Mouse (Mus musculus): ENCODE data around the gene Top3a. TPM values are rescaled to one million over a fixed set of nuclear protein-coding genes. Genes with fewer than 3 reads are reported as not detected.
A peak's percentile ranks its signal among the peaks of the same experiment; 100 is the strongest.

The Top3a gene
- polyA plus RNA-seq, 1 experiment from 2014 or later, result 11.5 TPM

DNA sequence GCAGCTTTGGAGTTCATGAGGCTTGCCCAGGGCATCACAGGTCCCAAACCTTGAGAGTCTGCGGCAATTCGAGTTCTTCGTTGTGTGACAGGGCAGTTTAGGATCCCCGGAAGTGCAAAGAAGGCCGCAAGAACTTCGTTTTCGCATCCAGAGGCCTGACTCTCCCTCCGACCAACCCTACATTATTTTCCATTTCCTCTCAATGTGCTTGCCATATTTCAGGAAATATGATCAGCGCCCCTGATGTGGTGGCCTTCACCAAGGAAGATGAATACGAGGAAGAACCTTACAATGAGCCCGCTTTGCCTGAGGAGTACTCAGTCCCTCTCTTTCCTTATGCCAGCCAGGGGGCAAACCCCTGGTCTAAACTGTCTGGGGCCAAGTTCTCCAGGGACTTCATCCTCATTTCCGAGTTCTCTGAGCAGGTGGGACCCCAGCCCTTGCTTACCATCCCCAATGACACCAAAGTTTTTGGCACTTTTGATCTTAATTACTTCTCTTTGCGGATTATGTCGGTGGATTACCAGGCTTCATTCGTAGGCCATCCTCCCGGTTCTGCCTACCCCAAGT, 721 bp upstream of the Top3a start:
- ATAC-seq, result no peak
- H3K36me3 ChIP-seq (ENCODE audit: control insufficient read depth, insufficient read depth), result peaks cover 2% of the 10 kb centered on the region; the same call in 1 of the 2 replicates
- no peaks in the 10 kb centered on the region for H3K27me3 ChIP-seq (replicated peaks; ENCODE audit: control insufficient read depth, insufficient read depth, low read length)
- WGBS, result 31% methylated on average over 16 of the region's 16 CpGs
- H3K4me2 ChIP-seq (ENCODE audit: low read length), result peak overlapping the region; percentile 71
- H3K27ac ChIP-seq (ENCODE audit: low read length), result peak overlapping the region; percentile 80
- peaks cover 70% of the 10 kb centered on the region for H3K4me1 ChIP-seq (replicated peaks; ENCODE audit: control insufficient read depth, insufficient read depth, low read length)
- H3K9ac ChIP-seq (replicated peaks; ENCODE audit: low read depth, low read length), result peak overlapping the region; percentile 76
- H3K4me3 ChIP-seq (replicated peaks; ENCODE audit: low read length), result peak overlapping the region; percentile 96
- no peaks in the 10 kb centered on the region for H3K9me3 ChIP-seq (ENCODE audit: control insufficient read depth, low read length)

DNA sequence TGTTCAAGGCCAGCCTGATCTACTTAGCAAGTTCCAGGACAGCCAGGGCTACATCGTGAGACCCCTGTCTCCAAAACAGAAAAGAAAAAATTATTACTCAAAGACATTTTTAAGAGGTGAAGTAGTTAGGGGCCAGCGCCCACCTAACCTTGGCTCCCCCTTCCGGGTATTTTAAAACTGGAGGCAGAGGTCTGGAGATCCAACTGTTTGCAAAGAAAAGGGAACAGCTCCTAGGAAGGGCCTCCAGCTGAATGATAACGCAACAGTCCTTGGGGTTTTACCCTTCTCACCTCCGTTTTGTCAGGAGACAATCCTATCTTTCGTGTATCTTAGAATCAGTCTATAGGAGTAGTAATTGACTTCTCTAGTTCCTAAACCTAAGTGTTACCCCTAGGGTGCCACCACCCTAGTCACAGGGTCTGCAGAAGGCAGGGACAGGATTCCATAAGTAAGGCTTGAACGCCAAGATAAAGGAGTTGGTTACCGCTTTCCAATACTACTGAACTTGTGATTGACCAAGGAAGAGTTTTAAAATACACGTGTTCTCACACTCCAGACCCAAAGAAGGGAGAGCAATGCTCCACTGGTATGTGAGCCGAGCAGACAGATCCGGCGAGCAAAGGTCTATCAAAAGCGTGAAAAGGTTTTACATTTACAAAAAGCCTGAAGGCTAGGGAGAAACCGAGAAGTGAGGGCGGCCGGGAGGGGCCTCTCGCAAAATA, 897 bp downstream of the Top3a start:
- peak overlapping the region; percentile 87 for H3K4me2 ChIP-seq (ENCODE audit: low read length)
- peaks cover 56% of the 10 kb centered on the region for H3K4me1 ChIP-seq (replicated peaks; ENCODE audit: control insufficient read depth, insufficient read depth, low read length)
- peak overlapping the region; percentile 96 for H3K4me3 ChIP-seq (replicated peaks; ENCODE audit: low read length)
- no peaks in the 10 kb centered on the region for H3K9me3 ChIP-seq (ENCODE audit: control insufficient read depth, low read length)
- no peak for ATAC-seq
- H3K27ac ChIP-seq (ENCODE audit: low read length), result peak overlapping the region; percentile 80; the same call in 1 of the 2 replicates
- H3K9ac ChIP-seq (replicated peaks; ENCODE audit: low read depth, low read length), result peak overlapping the region; percentile 76
- H3K36me3 ChIP-seq (ENCODE audit: control insufficient read depth, insufficient read depth), result peaks cover 2% of the 10 kb centered on the region; the same call in 1 of the 2 replicates
- no peaks in the 10 kb centered on the region for H3K27me3 ChIP-seq (replicated peaks; ENCODE audit: control insufficient read depth, insufficient read depth, low read length)
- WGBS, result 5% methylated on average over 17 of the region's 17 CpGs

DNA sequence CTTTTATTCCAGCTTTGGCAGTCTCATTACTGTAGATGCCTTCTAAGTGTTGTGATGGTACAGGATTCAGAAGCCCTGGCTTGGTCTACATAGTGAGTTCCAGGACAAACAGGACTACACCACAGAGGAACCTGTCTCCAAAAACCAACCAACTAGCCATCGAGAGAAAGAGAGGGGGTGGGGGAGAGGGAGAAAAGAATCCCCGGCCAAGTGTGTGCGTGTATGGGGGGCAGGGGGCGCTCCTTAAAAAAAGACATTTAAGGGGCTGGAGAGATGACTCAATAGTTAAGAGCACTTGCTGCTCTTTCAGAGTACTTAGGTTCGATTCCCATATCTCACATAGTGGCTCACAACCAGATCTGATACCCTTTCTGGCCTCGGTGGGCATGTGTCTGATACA, 1.6 kb downstream of the Top3a start:
- WGBS, result 55% methylated on average over 6 of the region's 6 CpGs
- Histone ChIP-seq H3K4me2 (ENCODE audit: low read length) (peak overlapping the region; percentile 87), H3K27me3 (replicated peaks; ENCODE audit: control insufficient read depth, insufficient read depth, low read length) (no peaks in the 10 kb centered on the region), H3K4me1 (replicated peaks; ENCODE audit: control insufficient read depth, insufficient read depth, low read length) (peaks cover 49% of the 10 kb centered on the region), H3K27ac (ENCODE audit: low read length) (no peak overlapping the region), H3K36me3 (ENCODE audit: control insufficient read depth, insufficient read depth) (peaks cover 2% of the 10 kb centered on the region; the same call in 1 of the 2 replicates), H3K9me3 (ENCODE audit: control insufficient read depth, low read length) (no peaks in the 10 kb centered on the region), H3K4me3 (replicated peaks; ENCODE audit: low read length) (peak overlapping the region; percentile 96; the same call in 1 of the 2 replicates), H3K9ac (replicated peaks; ENCODE audit: low read depth, low read length) (no peak overlapping the region; the same call in 1 of the 2 replicates)
- ATAC-seq, result no peak

DNA sequence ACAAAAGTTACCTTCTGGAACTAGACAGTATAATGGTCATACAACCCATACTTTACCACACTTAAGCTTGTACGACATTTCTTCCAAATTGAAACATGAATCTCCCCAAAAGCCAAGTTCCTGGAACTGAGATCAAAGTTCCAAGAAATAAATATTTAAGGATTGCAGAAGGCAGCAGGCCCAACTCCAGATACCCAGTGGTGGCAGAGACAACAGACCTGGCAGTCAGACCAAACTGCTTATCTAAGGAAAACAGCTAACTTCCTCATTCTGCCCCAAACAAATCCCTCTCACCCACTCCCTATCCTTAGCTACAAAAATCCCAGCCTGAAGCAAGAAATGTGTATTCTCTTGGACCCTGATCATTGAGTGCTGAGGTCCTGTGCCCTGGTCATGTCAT, 2.3 kb downstream of the Top3a start:
- Histone ChIP-seq H3K4me3 (replicated peaks; ENCODE audit: low read length) (no peak overlapping the region), H3K9ac (replicated peaks; ENCODE audit: low read depth, low read length) (no peak overlapping the region)

DNA sequence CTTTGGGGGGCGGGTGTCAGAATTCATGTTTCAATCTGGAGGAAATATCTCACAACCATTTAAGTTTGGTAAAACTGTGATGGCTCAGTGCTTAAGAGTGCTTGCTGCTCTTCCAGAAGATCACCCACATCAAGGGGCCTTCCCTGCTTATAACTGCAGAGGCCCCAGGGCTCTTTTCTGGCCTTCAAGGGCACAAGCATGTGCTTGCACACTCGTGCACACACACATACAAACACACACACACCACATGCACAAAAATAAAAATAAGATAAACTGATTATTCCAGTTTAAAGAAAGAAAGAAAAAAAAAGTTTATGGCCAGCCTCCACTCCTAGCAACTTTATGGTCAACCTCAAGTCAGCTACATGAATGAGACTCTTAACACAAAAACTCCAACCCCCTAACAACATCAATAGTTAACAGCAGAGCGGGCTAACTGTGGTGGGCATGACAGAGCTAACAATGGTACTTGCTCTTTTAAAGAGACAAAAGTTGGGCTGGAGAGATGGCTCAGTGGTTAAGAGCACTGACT, 2.9 kb downstream of the Top3a start:
- peaks cover 35% of the 10 kb centered on the region for H3K4me1 ChIP-seq (replicated peaks; ENCODE audit: control insufficient read depth, insufficient read depth, low read length)
- H3K4me3 ChIP-seq (replicated peaks; ENCODE audit: low read length), result no peak overlapping the region
- H3K36me3 ChIP-seq (ENCODE audit: control insufficient read depth, insufficient read depth), result no peaks in the 10 kb centered on the region
- no peaks in the 10 kb centered on the region for H3K9me3 ChIP-seq (ENCODE audit: control insufficient read depth, low read length)
- H3K9ac ChIP-seq (replicated peaks; ENCODE audit: low read depth, low read length), result no peak overlapping the region
- no peak for ATAC-seq
- H3K4me2 ChIP-seq (ENCODE audit: low read length), result no peak overlapping the region
- H3K27me3 ChIP-seq (replicated peaks; ENCODE audit: control insufficient read depth, insufficient read depth, low read length), result no peaks in the 10 kb centered on the region
- 85% methylated on average over 3 of the region's 3 CpGs for WGBS
- no peak overlapping the region for H3K27ac ChIP-seq (ENCODE audit: low read length)

More for the DNA sequence above, 2.3 kb downstream of the Top3a start:
- WGBS, result 93% methylated on average over 1 of the region's 1 CpGs
- H3K27me3 ChIP-seq (replicated peaks; ENCODE audit: control insufficient read depth, insufficient read depth, low read length), result no peaks in the 10 kb centered on the region
- ATAC-seq, result no peak
- no peak overlapping the region for H3K4me2 ChIP-seq (ENCODE audit: low read length)
- no peaks in the 10 kb centered on the region for H3K36me3 ChIP-seq (ENCODE audit: control insufficient read depth, insufficient read depth)
- H3K9me3 ChIP-seq (ENCODE audit: control insufficient read depth, low read length), result no peaks in the 10 kb centered on the region
- H3K27ac ChIP-seq (ENCODE audit: low read length), result no peak overlapping the region
- H3K4me1 ChIP-seq (replicated peaks; ENCODE audit: control insufficient read depth, insufficient read depth, low read length), result peaks cover 42% of the 10 kb centered on the region

DNA sequence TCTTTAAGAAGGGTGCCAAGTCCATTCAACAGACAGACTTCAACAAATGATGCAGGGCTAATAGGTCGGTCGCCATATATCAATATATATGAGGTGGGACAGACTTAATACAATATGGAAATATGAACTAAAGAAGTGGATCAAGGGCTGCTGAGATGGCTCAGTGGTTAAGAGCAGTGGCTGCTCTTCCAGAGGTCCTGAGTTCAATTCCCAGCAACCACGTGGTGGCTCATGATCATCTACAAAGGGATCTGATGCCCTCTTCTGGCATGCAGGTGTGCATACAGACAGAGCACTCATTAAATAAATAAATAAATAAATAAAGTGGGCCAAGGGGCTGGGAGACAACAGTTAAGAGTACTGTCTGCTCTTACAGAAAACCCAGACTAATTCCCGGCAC, 5.0 kb downstream of the Top3a start:
- 81% methylated on average over 4 of the region's 4 CpGs for WGBS
- peaks cover 22% of the 10 kb centered on the region for H3K4me1 ChIP-seq (replicated peaks; ENCODE audit: control insufficient read depth, insufficient read depth, low read length)
- no peak overlapping the region for H3K4me3 ChIP-seq (replicated peaks; ENCODE audit: low read length)
- no peak overlapping the region for H3K27ac ChIP-seq (ENCODE audit: low read length)
- H3K9ac ChIP-seq (replicated peaks; ENCODE audit: low read depth, low read length), result no peak overlapping the region
- H3K4me2 ChIP-seq (ENCODE audit: low read length), result no peak overlapping the region
- no peaks in the 10 kb centered on the region for H3K9me3 ChIP-seq (ENCODE audit: control insufficient read depth, low read length)
- H3K27me3 ChIP-seq (replicated peaks; ENCODE audit: control insufficient read depth, insufficient read depth, low read length), result no peaks in the 10 kb centered on the region
- no peaks in the 10 kb centered on the region for H3K36me3 ChIP-seq (ENCODE audit: control insufficient read depth, insufficient read depth)
- ATAC-seq, result no peak

DNA sequence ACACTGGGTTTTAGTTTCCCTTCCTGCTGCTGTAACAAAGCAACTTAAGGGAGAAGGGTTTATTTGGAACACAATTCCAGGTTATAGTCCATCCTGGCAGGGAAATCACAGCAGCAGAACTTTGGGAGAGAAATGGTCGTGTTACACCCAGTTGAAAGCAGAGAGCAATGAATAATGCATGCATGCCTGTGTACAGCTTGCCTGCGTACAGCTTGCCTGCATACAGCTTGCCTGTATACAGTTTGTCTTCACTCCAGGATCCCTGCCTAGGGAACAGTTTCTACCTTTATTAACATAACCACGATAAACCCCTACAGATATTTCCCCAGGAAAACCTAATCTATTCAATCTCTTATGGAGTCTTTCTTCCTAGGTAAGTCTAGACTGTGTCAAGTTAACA, 6.4 kb downstream of the Top3a start:
- peaks cover 14% of the 10 kb centered on the region for H3K4me1 ChIP-seq (replicated peaks; ENCODE audit: control insufficient read depth, insufficient read depth, low read length)
- H3K27ac ChIP-seq (ENCODE audit: low read length), result no peak overlapping the region
- WGBS, result 70% methylated on average over 3 of the region's 3 CpGs
- H3K9me3 ChIP-seq (ENCODE audit: control insufficient read depth, low read length), result no peaks in the 10 kb centered on the region
- H3K4me2 ChIP-seq (ENCODE audit: low read length), result no peak overlapping the region
- no peak for ATAC-seq
- H3K36me3 ChIP-seq (ENCODE audit: control insufficient read depth, insufficient read depth), result no peaks in the 10 kb centered on the region
- H3K4me3 ChIP-seq (replicated peaks; ENCODE audit: low read length), result no peak overlapping the region
- H3K9ac ChIP-seq (replicated peaks; ENCODE audit: low read depth, low read length), result no peak overlapping the region
- H3K27me3 ChIP-seq (replicated peaks; ENCODE audit: control insufficient read depth, insufficient read depth, low read length), result no peaks in the 10 kb centered on the region

DNA sequence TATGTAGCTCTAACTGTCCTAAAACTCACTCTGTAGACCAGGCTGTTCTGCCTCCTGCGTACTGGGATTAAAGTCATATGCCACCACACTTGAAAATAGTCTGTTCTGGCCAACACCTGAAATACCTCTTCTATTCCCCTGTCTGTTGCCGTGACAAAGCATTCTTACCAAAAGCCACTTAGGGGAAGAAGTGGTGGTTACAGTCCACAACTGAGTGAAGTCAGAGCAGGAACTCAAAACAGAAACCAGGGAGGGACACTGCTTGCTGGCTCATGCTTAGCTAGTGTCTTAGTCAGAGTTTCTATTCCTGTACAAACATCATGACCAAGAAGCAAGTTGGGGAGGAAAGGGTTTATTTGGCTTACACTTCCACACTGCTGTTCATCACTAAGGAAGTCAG, 7.8 kb downstream of the Top3a start:
- ATAC-seq, result no peak
- 91% methylated on average over 2 of the region's 2 CpGs for WGBS
- Histone ChIP-seq H3K27me3 (replicated peaks; ENCODE audit: control insufficient read depth, insufficient read depth, low read length) (no peaks in the 10 kb centered on the region), H3K9ac (replicated peaks; ENCODE audit: low read depth, low read length) (no peak overlapping the region), H3K4me1 (replicated peaks; ENCODE audit: control insufficient read depth, insufficient read depth, low read length) (peaks cover 6% of the 10 kb centered on the region; the same call in 1 of the 2 replicates), H3K4me3 (replicated peaks; ENCODE audit: low read length) (no peak overlapping the region), H3K9me3 (ENCODE audit: control insufficient read depth, low read length) (no peaks in the 10 kb centered on the region), H3K27ac (ENCODE audit: low read length) (no peak overlapping the region), H3K4me2 (ENCODE audit: low read length) (no peak overlapping the region), H3K36me3 (ENCODE audit: control insufficient read depth, insufficient read depth) (no peaks in the 10 kb centered on the region)

DNA sequence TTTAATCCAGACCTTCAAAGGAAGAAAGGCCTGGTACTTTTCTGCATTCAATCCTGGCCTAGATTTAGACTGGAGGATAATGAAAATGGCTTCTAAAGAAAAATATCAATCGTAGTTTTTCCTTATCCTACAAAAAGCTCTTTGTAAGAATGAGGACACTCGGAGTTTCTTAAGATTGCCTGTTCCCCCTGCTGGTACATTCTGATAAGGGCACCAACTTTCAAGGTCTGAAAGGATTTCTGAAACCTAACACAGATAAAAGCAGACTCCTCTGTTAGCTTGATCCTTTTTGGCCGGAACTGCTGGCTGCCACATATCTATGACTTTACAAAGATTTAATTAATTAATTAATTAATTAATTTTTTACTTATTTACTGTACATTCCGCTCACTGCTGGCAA, 10.2 kb downstream of the Top3a start:
- 84% methylated on average over 4 of the region's 4 CpGs for WGBS
- ATAC-seq, result no peak
- Histone ChIP-seq H3K4me2 (ENCODE audit: low read length) (no peak overlapping the region), H3K9me3 (ENCODE audit: control insufficient read depth, low read length) (no peaks in the 10 kb centered on the region), H3K4me3 (replicated peaks; ENCODE audit: low read length) (no peak overlapping the region), H3K9ac (replicated peaks; ENCODE audit: low read depth, low read length) (no peak overlapping the region), H3K36me3 (ENCODE audit: control insufficient read depth, insufficient read depth) (no peaks in the 10 kb centered on the region), H3K27ac (ENCODE audit: low read length) (no peak overlapping the region), H3K27me3 (replicated peaks; ENCODE audit: control insufficient read depth, insufficient read depth, low read length) (no peaks in the 10 kb centered on the region), H3K4me1 (replicated peaks; ENCODE audit: control insufficient read depth, insufficient read depth, low read length) (no peaks in the 10 kb centered on the region)
